Comparison of ENCODE assay signal across 15 mouse cellular contexts in the genomic region with DNA sequence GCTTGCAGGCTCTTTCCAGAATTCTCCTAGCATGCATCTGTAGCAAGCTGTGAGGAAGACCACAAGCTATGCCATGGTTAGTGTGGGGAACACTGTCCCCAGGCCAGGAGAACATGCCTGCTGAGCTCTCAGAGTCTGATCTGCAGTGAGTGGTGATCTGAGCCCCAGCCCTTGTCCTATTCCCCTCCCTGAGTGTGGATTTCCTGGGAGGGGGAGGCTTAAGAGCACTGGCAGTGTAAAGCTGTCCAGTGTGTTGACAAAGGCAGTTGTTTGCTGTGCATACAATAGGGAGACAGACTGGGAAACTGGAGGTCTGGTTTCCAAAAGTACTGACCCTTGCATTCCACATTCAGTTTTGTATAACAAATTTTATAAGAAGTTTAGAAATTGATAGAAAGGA. TPM values are rescaled to one million over a fixed set of nuclear protein-coding genes. Genes with fewer than 3 reads are reported as not detected.
A peak's percentile ranks its signal among the peaks of the same experiment; 100 is the strongest.
DNase-seq lines count a peak whose midpoint lies in the region; ATAC-seq and TF ChIP-seq lines count a peak whose summit lies in the region.
"Not testable (repeated sequence)": the region's sequence is repeated elsewhere in the genome, so short reads cannot be mapped to it uniquely, and the experiment has no call there.
"Had no signal": no experiment of that assay in that cellular context is flagged by ENCODE, and none has a peak within 500 bp of the region (broad histone marks: within the 10 kb centered on the region; RNA-seq: fewer than 3 reads in every experiment).

No protein-coding gene starts in this region.

- H3K4me2 ChIP-seq in intestine, embryonic 14.5 days (ENCODE audit: low read length); intestine, embryonic 16.5 days (ENCODE audit: low read depth, low read length); liver, embryonic 11.5 days; liver, embryonic 12.5 days; liver, embryonic 13.5 days; liver, embryonic 14.5 days (ENCODE audit: low read depth); liver, embryonic 16.5 days (ENCODE audit: low read depth, low read length): not testable (repeated sequence)

- H3K4me1 ChIP-seq in intestine, embryonic 14.5 days (replicated peaks; ENCODE audit: control insufficient read depth, insufficient read depth, low read length); intestine, embryonic 16.5 days (ENCODE audit: control insufficient read depth, insufficient read depth, low read length); liver, embryonic 11.5 days (replicated peaks; ENCODE audit: control insufficient read depth, insufficient read depth, low read length); liver, embryonic 12.5 days; liver, embryonic 13.5 days (replicated peaks); liver, embryonic 14.5 days (replicated peaks; ENCODE audit: control insufficient read depth in 2 of 2, insufficient read depth in 2 of 2, low read length in 1 of 2); liver, embryonic 16.5 days (ENCODE audit: control insufficient read depth, low read depth, low read length): not testable (repeated sequence)

- TF ChIP-seq CTCF in liver, embryonic 14.5 days (IDR thresholded peaks at IDR 0.05; ENCODE audit: low read depth) = not testable (repeated sequence)

- TF ChIP-seq EP300 in liver, embryonic 14.5 days (IDR thresholded peaks at IDR 0.05; ENCODE audit: low read depth) = not testable (repeated sequence)

- not testable (repeated sequence) for H3K9me3 ChIP-seq in intestine, embryonic 14.5 days (ENCODE audit: control insufficient read depth, low read length); intestine, embryonic 16.5 days (ENCODE audit: control insufficient read depth, low read length); liver, embryonic 11.5 days (ENCODE audit: control insufficient read depth, low read length); liver, embryonic 12.5 days (replicated peaks); liver, embryonic 13.5 days (replicated peaks); liver, embryonic 14.5 days (ENCODE audit: control insufficient read depth, low read length); liver, embryonic 16.5 days (replicated peaks; ENCODE audit: control insufficient read depth, low read length)

- peak; percentile 76 for DNase-seq in heart, adult 11 months
- not testable (repeated sequence) for DNase-seq in intestine, embryonic 14.5 days (ENCODE audit: low spot score); liver, embryonic 11.5 days (ENCODE audit: low spot score); liver, embryonic 13.5 days; liver, embryonic 14.5 days (ENCODE audit: low read depth in 3 of 3, low spot score in 3 of 3)

- not testable (repeated sequence) for H3K4me3 ChIP-seq in intestine, embryonic 14.5 days (ENCODE audit: low read depth, low read length); intestine, embryonic 16.5 days (ENCODE audit: low read length); liver, embryonic 11.5 days (ENCODE audit: low read depth, low read length); liver, embryonic 12.5 days; liver, embryonic 13.5 days (replicated peaks); liver, embryonic 14.5 days (ENCODE audit: insufficient read depth in 1 of 2, low read depth in 2 of 2, low read length in 2 of 2); liver, embryonic 16.5 days (ENCODE audit: low read depth, low read length)

- not testable (repeated sequence) for H3K27me3 ChIP-seq in intestine, embryonic 14.5 days (replicated peaks; ENCODE audit: control insufficient read depth, insufficient read depth, low read length); intestine, embryonic 16.5 days (replicated peaks; ENCODE audit: control insufficient read depth, insufficient read depth, low read length); liver, embryonic 11.5 days (replicated peaks; ENCODE audit: control insufficient read depth, insufficient read depth, low read length); liver, embryonic 12.5 days (replicated peaks); liver, embryonic 13.5 days; liver, embryonic 14.5 days (ENCODE audit: control insufficient read depth, insufficient read depth, low read length); liver, embryonic 16.5 days (ENCODE audit: control insufficient read depth, insufficient read depth, low read depth, low read length)

- not testable (repeated sequence) for H3K36me3 ChIP-seq in intestine, embryonic 14.5 days (ENCODE audit: control insufficient read depth, insufficient read depth, low read length); intestine, embryonic 16.5 days (ENCODE audit: control insufficient read depth, insufficient read depth, low read length); liver, embryonic 11.5 days (ENCODE audit: control insufficient read depth, insufficient read depth, low read length); liver, embryonic 12.5 days; liver, embryonic 13.5 days; liver, embryonic 14.5 days (replicated peaks; ENCODE audit: control insufficient read depth, insufficient read depth, low read depth); liver, embryonic 16.5 days (ENCODE audit: control insufficient read depth, insufficient read depth)

- not testable (repeated sequence) for H3K9ac ChIP-seq in intestine, embryonic 14.5 days (ENCODE audit: low read length); intestine, embryonic 16.5 days (ENCODE audit: low read depth, low read length); liver, embryonic 11.5 days (ENCODE audit: low read depth, low read length); liver, embryonic 12.5 days; liver, embryonic 13.5 days; liver, embryonic 14.5 days (replicated peaks); liver, embryonic 16.5 days (ENCODE audit: low read depth, low read length)

- ATAC-seq in intestine, embryonic 14.5 days (replicated peaks; ENCODE audit: low FRiP score, low TSS enrichment, low read depth) = 0 out of 2 replicates have a peak, but pooled peaks have one; percentile 28
- peak; percentile 29; the same call in 1 of the 2 replicates for ATAC-seq in intestine, embryonic 16.5 days
- ATAC-seq in liver, embryonic 11.5 days (replicated peaks; ENCODE audit: low FRiP score) = peak; percentile 27; the same call in 1 of the 2 replicates
- ATAC-seq in liver, embryonic 12.5 days = peak; percentile 65
- ATAC-seq in liver, embryonic 13.5 days (ENCODE audit: low read depth) = peak; percentile 60; the same call in 1 of the 2 replicates
- 0 out of 2 replicates have a peak, but pooled peaks have one; percentile 18 for ATAC-seq in liver, embryonic 14.5 days (ENCODE audit: insufficient read depth)
- ATAC-seq in liver, embryonic 16.5 days (ENCODE audit: low read depth) = peak; percentile 75

- not testable (repeated sequence) for H3K27ac ChIP-seq in intestine, embryonic 14.5 days (ENCODE audit: low read depth); intestine, embryonic 16.5 days (ENCODE audit: low read length); liver, embryonic 11.5 days (ENCODE audit: low read depth, low read length); liver, embryonic 12.5 days; liver, embryonic 13.5 days; liver, embryonic 14.5 days; liver, embryonic 16.5 days (ENCODE audit: low read length)

RNA-seq across cellular contexts. Expression of a gene that starts 5.4 kb away (rescaled TPM):
- polyA plus RNA-seq in intestine, embryonic 14.5 days (2014; fragmentation: Nextera tagmentation; extraction: Ambion mirVana) = 10.2 and 12.7 TPM in 2 replicates
- 7.2 and 8.3 TPM in 2 replicates for polyA plus RNA-seq in intestine, embryonic 16.5 days (2015; fragmentation: Nextera tagmentation; extraction: Ambion mirVana)
- polyA plus RNA-seq in liver, embryonic 11.5 days (2014; fragmentation: Nextera tagmentation; extraction: Ambion mirVana) = 4.1 and 4.5 TPM in 2 replicates
- 1.7 and 1.8 TPM in 2 replicates for polyA plus RNA-seq in liver, embryonic 12.5 days (2016; fragmentation: Nextera tagmentation; extraction: Ambion mirVana)
- 1.3 and 1.6 TPM in 2 replicates for polyA plus RNA-seq in liver, embryonic 13.5 days (2015; fragmentation: Nextera tagmentation; extraction: Ambion mirVana)
- polyA plus RNA-seq in liver, embryonic 14.5 days (2012; rRNA removed) = 0.15 and 0.23 TPM in 2 replicates
- polyA plus RNA-seq in liver, embryonic 14.5 days (2014; fragmentation: Nextera tagmentation; extraction: Ambion mirVana) = 0.72 and 0.75 TPM in 2 replicates
- polyA plus RNA-seq in liver, embryonic 16.5 days (2015; fragmentation: Nextera tagmentation; extraction: Ambion mirVana) = 0.71 and 0.98 TPM in 2 replicates

RNA-seq across cellular contexts. Expression of a gene that starts 32.1 kb away (rescaled TPM):
- 3.9 and 4.2 TPM in 2 replicates for polyA plus RNA-seq in intestine, embryonic 14.5 days (2014; fragmentation: Nextera tagmentation; extraction: Ambion mirVana)
- polyA plus RNA-seq in intestine, embryonic 16.5 days (2015; fragmentation: Nextera tagmentation; extraction: Ambion mirVana) = 3.0 and 3.4 TPM in 2 replicates
- 2.4 and 3.3 TPM in 2 replicates for polyA plus RNA-seq in liver, embryonic 11.5 days (2014; fragmentation: Nextera tagmentation; extraction: Ambion mirVana)
- 1.9 and 2.5 TPM in 2 replicates for polyA plus RNA-seq in liver, embryonic 12.5 days (2016; fragmentation: Nextera tagmentation; extraction: Ambion mirVana)
- polyA plus RNA-seq in liver, embryonic 13.5 days (2015; fragmentation: Nextera tagmentation; extraction: Ambion mirVana) = 1.7 and 1.8 TPM in 2 replicates
- 0.23 and 0.49 TPM in 2 replicates for polyA plus RNA-seq in liver, embryonic 14.5 days (2012; rRNA removed)
- 0.29 and 0.71 TPM in 2 replicates for polyA plus RNA-seq in liver, embryonic 14.5 days (2014; fragmentation: Nextera tagmentation; extraction: Ambion mirVana)
- polyA plus RNA-seq in liver, embryonic 16.5 days (2015; fragmentation: Nextera tagmentation; extraction: Ambion mirVana) = 0.81 and 1.1 TPM in 2 replicates
- polyA plus RNA-seq: adrenal gland, adult 2 months had no signal

RNA-seq across cellular contexts. Expression of a gene that starts 34.1 kb away (rescaled TPM):
- polyA plus RNA-seq in intestine, embryonic 14.5 days (2014; fragmentation: Nextera tagmentation; extraction: Ambion mirVana) = not detected in 2 replicates
- 0.04 TPM in 1 of 2 replicates, not detected in the other for polyA plus RNA-seq in intestine, embryonic 16.5 days (2015; fragmentation: Nextera tagmentation; extraction: Ambion mirVana)
- polyA plus RNA-seq in liver, embryonic 11.5 days (2014; fragmentation: Nextera tagmentation; extraction: Ambion mirVana) = not detected in 2 replicates
- not detected in 2 replicates for polyA plus RNA-seq in liver, embryonic 12.5 days (2016; fragmentation: Nextera tagmentation; extraction: Ambion mirVana)
- polyA plus RNA-seq in liver, embryonic 13.5 days (2015; fragmentation: Nextera tagmentation; extraction: Ambion mirVana) = not detected in 2 replicates
- not detected in 2 replicates for polyA plus RNA-seq in liver, embryonic 14.5 days (2012; rRNA removed)
- not detected in 2 replicates for polyA plus RNA-seq in liver, embryonic 14.5 days (2014; fragmentation: Nextera tagmentation; extraction: Ambion mirVana)
- not detected in 2 replicates for polyA plus RNA-seq in liver, embryonic 16.5 days (2015; fragmentation: Nextera tagmentation; extraction: Ambion mirVana)
- polyA plus RNA-seq: activated CD4-positive, CD25-positive, alpha-beta regulatory T cell, adult 4 months; adrenal gland, adult 2 months; G1E had no signal

RNA-seq across cellular contexts. Expression of a gene that starts 41.7 kb away (rescaled TPM):
- not detected in 2 replicates for polyA plus RNA-seq in intestine, embryonic 14.5 days (2014; fragmentation: Nextera tagmentation; extraction: Ambion mirVana)
- not detected in 2 replicates for polyA plus RNA-seq in intestine, embryonic 16.5 days (2015; fragmentation: Nextera tagmentation; extraction: Ambion mirVana)
- not detected in 2 replicates for polyA plus RNA-seq in liver, embryonic 11.5 days (2014; fragmentation: Nextera tagmentation; extraction: Ambion mirVana)
- 0.10 and 0.12 TPM in 2 replicates for polyA plus RNA-seq in liver, embryonic 12.5 days (2016; fragmentation: Nextera tagmentation; extraction: Ambion mirVana)
- polyA plus RNA-seq in liver, embryonic 13.5 days (2015; fragmentation: Nextera tagmentation; extraction: Ambion mirVana) = 0.10 TPM in 1 of 2 replicates, not detected in the other
- 0.04 TPM in 1 of 2 replicates, not detected in the other for polyA plus RNA-seq in liver, embryonic 14.5 days (2012; rRNA removed)
- polyA plus RNA-seq in liver, embryonic 14.5 days (2014; fragmentation: Nextera tagmentation; extraction: Ambion mirVana) = 0.08 TPM in 1 of 2 replicates, not detected in the other
- not detected in 2 replicates for polyA plus RNA-seq in liver, embryonic 16.5 days (2015; fragmentation: Nextera tagmentation; extraction: Ambion mirVana)
- polyA plus RNA-seq: adrenal gland, adult 2 months; brain, embryonic 14.5 days had no signal

RNA-seq across cellular contexts. Expression of a gene that starts 43.8 kb away (rescaled TPM):
- polyA plus RNA-seq in intestine, embryonic 14.5 days (2014; fragmentation: Nextera tagmentation; extraction: Ambion mirVana) = not detected in 2 replicates
- not detected in 2 replicates for polyA plus RNA-seq in intestine, embryonic 16.5 days (2015; fragmentation: Nextera tagmentation; extraction: Ambion mirVana)
- not detected in 2 replicates for polyA plus RNA-seq in liver, embryonic 11.5 days (2014; fragmentation: Nextera tagmentation; extraction: Ambion mirVana)
- polyA plus RNA-seq in liver, embryonic 12.5 days (2016; fragmentation: Nextera tagmentation; extraction: Ambion mirVana) = not detected in 2 replicates
- polyA plus RNA-seq in liver, embryonic 13.5 days (2015; fragmentation: Nextera tagmentation; extraction: Ambion mirVana) = not detected in 2 replicates
- not detected in 2 replicates for polyA plus RNA-seq in liver, embryonic 14.5 days (2012; rRNA removed)
- polyA plus RNA-seq in liver, embryonic 14.5 days (2014; fragmentation: Nextera tagmentation; extraction: Ambion mirVana) = not detected in 2 replicates
- polyA plus RNA-seq in liver, embryonic 16.5 days (2015; fragmentation: Nextera tagmentation; extraction: Ambion mirVana) = not detected in 2 replicates
- polyA plus RNA-seq: activated CD4-positive, CD25-positive, alpha-beta regulatory T cell, adult 4 months; adrenal gland, adult 2 months; brain, embryonic 14.5 days; C2C12; CD4-positive, CD25-positive, alpha-beta regulatory T cell, adult 4 months; G1E; Patski had no signal

Comparison
In these comparisons a context has a peak if more than half of its experiments do, and no peak if none do; other contexts are left out.
1. ATAC-seq: peak in every context shown above with its lines; median percentile 75 in liver, embryonic 16.5 days; 65 in liver, embryonic 12.5 days; 60 in liver, embryonic 13.5 days; 29 in intestine, embryonic 16.5 days; 28 in intestine, embryonic 14.5 days; 27 in liver, embryonic 11.5 days; 18 in liver, embryonic 14.5 days.